Mouse (Mus musculus) ES-CJ7 (cell line): ENCODE data around the gene Ctns.
A peak's percentile ranks its signal among the peaks of the same experiment; 100 is the strongest.

Source experiments
- DNase-seq: peaks from one replicate; pipeline ENCODE4 v3.0.0; 2011; ENCODE audit warnings: low read depth, low spot score

Ctns gene

DNA sequence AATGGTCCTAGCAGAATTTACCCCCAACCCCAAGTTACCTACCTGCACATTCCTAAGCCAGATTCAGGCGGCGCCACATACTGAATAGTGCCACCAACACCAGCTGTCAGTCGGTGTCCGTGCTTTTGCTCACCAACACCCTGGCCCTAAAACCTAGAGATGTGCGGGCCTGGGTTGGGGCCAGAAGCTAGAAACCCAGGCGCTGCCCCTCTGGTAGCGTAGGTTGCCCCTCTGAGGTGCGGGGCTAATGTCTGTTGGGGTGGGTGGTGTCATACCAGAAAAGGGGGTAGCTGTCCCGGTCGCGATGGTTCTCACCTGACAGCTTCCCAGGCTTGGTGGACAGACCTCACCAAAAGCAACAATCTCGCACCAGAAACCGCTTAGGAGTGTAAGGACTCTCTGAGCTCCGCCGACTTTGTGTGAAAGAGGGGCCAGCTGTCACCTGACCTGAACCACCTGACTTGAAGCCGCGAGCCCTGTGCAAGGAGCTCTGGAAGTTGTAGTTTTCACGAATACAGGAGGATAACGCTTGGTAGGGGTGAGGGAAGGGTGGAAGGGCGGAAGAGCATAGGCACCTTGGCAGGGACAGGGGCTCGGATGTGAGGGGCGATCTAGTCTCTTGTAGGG, at the start of gene Ctns:
Ctns (minus strand) TSS at position 440 of the 627 bp plus-strand sequence.
- peak; percentile 87 for DNase-seq

DNA sequence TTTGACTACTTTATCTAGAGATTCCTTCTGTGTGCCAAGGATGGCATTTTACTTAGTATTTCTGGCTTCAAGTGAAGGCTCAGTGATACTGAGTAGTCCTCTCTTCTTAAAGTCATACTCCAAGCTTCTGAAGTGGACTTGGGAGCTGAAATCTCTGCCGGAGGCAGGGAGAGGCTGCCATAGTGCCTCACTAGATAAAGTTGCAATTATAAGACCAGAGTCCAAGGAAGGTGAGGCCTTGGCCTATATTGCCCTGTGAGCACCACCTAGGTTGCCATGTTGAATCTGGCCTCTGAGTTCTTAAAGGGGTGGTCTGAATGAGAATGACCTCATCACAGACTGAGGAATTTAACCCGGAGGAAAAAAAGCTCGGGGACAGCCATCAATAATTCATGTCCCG, 43.9 kb upstream of the Ctns start:
- DNase-seq: no peak

DNA sequence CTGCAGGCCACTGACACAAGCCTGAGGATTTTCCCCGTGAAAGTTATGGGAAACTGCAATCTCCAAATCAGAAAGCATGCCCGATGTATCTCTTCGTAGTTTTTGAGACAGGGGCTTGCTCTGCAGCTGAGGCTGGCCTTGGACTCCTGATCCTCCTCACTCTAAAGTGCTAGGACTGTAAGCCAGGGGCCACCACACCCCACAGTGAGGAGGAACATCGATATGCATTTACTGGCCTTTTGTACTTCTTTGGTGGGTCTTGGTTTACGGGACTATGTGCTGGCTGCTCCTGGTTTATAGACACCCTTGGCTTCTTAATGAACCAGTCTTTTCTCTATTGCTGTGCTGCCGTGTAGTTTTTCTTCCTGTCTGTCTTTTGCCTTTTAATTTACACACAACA, 43.4 kb upstream of the Ctns start:
- no peak for DNase-seq

DNA sequence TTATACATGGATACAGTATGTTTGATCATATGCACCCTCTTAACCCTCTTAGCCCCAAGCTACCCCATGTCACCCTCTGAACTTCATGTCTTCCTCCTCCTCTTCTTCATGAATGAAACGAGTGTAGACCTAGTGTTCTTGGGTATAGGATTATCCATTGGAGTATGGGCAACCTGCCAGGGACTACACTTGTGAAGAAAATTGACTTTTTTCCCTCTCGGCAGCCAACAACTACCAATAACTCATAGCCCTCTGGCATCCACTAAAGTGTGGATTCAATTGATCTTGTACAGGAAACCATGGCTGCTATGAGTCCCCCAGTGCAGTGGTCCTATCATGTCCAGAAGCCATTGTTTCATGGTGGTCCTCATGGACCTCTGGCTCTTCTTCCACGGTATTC, 37.9 kb upstream of the Ctns start:
- no peak for DNase-seq

DNA sequence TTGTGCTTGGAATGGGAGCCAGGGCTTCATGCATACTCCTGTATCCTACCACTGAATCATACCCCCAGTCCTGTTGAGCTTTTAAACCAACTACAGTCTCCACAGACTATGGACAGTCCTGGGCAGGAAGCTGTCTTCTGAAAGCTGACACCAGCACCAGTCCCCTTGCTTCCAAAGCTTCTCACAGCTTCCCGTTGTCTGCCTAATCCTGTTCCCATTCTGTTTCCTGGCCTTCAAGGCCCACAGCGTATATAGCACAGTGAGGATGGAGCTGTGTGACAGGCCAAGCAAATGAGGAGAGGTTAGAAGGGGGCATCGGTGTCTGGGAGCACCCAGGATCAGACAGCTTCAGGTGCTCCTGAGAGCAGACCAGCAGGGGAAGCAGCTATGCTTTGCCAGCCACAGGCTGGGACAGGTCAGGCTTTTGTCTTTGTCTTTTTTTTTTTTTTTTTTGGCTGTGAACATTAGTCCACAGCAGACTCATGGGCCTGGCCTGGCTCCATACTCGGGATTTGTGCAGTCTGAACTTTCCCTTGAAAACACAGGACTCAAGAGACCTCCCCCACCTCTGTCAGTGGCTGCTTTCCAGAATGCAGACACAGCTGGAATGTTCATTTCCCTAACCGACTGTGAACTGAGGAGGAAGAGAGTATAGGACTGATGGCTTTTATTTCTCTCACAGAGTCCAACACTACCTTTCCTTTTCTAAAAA, 37.3 kb upstream of the Ctns start:
- DNase-seq: no peak

DNA sequence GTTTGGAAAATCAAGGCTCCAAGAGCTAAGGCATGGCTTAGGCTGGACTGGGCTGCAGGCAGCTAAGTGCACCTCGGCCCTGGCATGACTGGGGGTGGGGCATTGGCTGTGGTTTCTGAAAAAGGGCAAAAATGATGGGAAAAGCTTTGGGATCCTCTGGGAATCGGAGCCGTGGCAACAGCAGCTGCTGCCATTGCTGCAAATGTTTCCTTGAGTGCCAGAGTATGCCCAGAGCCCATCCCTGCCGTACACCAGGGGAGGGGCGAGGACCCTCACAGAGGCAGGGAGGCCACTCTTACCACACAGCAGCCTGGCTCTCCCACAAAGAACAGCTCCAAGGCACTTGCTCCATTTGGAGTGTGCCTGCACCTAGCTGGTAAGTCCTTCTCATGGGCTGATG, 35.1 kb upstream of the Ctns start, which contains the start of gene Trpv1:
Trpv1 (plus strand) TSS at position 301 of the 400 bp plus-strand sequence.
- no peak for DNase-seq

DNA sequence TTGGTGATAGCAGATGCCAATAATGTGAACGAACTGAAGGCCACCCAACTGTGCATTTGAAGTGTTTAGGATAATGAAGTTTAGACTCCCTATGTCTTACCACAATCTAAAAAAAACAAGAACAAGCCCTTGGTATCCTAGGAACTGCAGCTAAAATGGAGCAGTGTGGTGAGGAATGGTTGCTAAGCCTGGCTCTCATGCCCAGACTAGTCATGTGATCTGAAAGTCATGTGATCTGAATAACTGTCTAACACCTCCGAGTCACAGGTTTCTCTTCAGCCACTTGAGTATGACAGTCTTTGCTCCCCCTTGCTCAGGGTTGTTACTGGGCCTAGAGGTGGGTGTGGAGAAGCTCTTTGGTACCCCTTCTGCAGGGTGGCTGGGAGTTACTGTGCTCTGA, 33.7 kb upstream of the Ctns start:
- DNase-seq: peak; percentile 12

DNA sequence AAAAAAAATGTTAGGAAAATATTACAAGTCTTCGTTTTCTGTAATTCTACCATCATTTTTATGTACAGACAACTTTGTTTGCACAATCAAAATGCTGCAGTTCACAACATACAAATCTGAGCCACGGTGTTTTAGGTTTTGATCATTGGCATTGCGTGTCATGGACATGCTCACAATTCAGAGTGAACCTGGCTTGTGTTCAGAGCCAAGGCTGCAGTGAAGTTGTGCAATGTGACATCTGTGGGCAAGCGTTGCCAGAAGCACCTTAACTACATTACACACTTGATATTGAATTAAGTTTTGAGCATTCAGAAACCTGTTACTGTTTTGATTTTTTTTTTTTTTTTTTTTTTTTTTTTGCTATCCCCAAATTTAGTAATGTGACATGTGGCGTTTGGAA, 31.2 kb upstream of the Ctns start:
- no peak for DNase-seq

DNA sequence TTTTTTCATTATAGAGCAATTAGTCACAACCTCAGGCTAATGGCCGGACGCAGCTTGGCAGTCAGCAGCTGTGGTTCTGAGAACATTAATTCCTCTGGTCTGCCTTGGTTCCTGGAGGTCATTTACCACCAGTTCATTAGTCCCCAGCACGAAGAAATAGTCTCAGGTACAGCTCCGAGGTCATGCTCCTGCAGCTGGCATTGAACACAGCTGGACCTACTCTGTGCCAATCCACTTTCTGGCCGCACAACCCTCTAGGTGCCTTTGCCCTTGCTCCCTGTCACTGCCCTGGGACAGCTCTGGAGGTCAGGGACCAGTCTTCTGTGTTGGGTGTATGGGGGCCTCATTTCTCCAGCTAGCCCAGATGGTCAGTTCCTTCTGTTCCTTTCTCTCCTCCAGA, 30.0 kb upstream of the Ctns start:
- DNase-seq: no peak

DNA sequence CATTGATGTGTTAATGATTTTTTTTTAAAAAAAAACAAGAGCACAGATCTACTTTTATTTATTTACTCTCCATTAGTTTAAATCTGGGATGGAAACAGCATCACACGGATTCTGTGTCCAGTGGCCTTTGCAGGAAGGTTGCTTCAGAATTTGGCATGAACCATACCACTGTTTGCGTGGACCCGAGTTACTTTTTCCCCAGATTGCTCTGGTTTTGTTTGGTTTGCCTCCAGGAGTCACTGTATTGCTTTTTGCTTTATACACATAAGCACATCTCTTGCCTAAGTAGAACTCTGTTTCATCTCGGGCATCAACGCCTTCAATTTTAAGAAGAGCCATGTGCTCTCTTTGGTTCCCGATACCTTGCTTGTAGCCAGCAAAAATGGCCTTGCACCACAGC, 27.0 kb upstream of the Ctns start:
- DNase-seq: no peak

DNA sequence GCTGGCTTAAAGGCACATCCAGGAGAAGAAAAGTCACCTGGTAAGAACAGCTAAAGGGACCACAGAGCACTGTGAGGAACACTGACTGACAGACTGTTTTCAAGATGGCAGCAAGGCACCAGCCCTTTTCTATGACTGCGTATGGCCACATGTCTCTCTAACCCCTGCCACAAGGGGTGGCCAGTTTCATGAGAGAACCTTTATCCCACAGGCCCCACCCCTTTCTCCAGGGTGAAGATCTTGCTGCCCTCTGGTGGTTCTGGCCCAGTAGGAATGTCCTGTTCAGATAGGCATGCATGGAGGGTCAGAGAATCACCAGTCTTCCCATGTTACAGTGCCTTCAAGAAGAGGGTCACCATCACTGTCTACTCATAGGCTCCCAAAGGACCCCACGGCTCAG, 25.1 kb upstream of the Ctns start:
- DNase-seq: peak; percentile 74

DNA sequence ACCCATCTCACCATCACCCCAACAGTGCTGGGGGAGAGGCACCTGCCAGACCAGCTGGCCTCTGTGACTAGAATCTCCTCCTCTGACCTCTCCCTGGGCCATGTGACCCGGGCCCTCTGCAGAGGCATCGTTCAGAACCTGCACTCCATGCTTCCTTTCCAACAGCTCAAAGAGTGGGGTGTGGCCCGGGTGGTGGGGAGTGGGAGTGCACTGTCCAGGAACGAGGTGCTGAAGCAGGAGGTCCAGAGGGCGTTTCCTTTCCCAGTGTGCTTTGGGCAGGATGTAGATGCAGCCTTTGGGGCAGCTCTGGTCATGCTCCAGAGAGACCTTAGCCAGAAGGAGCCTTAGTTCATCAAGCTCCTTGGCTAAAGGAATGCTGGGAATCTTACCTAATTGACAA, 24.0 kb upstream of the Ctns start:
- DNase-seq: peak; percentile 26

DNA sequence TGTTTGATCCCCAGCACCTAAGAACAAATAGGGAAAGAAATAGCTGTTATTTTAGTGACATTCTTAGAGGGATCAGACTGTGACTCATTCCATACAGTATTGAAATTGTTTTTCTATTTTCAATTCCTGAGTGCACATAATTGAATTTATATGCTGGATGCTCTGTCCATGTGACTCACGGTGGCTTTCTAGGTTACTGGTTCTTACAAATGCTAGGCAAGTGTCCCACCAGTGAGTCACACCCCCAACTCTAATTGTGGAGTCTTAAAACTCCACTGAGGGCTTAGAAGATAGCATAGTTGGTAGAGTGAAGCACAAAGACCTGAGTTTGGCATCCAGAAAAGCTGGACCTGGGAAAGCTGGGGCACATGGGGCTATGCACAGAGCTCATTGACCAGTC, 21.8 kb upstream of the Ctns start:
- no peak for DNase-seq

DNA sequence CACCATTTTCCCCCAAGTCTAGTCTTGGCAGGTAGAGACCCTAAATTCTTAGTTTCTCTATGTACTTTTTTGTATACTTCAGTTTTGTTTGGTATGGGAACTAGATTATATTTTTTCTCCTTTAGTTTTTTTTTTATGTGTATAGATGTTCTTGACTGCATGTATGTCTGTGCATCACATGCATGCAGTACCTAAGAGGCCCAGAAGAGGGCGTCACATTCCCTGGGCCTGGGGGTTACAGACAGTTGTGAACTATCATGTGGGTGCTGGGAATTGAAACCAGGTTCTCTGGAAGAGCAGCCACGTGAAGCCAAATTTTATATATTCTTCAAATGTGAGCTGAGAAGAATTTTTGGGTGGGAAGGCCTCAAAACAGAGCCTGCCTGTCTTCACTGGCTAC, 20.8 kb upstream of the Ctns start:
- no peak for DNase-seq

DNA sequence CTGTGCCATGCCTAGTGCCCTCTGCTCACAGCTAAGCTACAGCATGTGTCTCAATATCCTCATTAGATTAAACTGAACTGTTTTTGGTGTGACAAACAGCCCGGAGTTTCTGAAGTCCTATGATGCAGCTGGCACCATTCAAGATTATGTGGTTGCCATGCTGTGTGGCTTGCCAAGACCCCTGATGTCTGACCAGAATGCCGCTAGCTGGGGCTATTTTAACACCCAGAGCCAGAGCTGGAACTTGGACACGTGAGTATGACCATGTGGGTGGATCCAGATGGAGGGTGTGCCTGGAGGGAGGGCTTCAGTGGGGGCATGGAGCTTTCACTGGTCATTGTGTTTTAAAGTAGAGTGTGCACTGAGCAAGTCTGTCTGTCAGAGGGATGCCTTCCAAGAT, 15.1 kb upstream of the Ctns start:
- DNase-seq: no peak

DNA sequence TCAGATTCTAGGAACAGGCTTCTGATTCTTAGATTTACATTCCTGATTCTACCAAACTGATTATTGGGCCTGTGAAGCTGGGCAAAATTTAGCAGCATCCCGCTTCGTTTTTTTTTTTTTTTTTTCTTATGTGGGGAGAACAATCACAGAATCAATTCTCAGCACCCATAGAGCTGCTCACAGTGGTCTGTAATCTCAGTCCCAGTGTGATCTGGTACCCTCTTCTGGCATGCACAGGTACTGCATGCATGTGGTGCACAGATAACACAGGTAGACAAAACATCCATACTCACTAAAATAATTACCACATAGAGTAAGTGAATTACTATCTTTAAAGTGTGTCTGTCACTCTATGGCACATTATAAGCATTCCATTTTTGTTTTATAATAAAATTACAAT, 8.8 kb upstream of the Ctns start:
- peak; percentile 65 for DNase-seq

DNA sequence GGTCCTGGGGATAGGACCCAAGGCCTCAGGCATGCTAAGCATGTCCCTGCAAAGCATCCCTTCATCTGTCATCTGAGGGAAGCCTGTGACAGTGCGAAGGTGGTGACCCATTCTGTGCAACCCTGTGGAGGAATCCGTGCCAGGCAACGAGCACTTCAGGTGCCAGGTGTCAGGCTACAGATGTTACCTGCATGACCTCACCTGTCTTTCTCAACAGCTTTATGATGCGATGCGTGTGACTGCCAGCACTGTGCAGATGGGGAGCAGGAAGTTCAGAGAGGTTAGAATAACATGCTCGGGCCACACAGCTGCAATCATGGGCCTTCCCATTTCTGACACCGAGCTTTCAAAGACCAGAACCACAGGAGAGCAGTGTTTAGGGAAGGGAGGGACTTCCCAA, 6.4 kb upstream of the Ctns start:
- no peak for DNase-seq

DNA sequence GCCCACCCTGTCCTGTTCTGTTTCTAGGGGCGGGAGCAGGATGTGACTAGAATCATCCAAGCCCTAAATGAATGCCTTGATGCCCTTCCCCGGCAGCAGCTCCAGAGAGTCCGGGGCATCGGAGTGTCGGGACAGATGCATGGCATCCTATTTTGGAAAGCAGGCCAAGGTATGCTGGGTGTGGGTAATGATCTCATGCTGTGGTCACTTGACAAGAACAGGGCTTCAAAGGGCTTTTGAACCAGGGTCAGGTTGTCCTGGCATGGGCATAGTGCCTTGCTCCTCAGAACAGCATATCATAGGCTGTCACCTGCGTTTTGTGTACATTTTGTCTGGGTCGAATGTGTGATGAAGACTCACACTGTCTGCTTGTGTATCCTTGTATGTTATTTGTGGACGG, 5.1 kb upstream of the Ctns start:
- no peak for DNase-seq

DNA sequence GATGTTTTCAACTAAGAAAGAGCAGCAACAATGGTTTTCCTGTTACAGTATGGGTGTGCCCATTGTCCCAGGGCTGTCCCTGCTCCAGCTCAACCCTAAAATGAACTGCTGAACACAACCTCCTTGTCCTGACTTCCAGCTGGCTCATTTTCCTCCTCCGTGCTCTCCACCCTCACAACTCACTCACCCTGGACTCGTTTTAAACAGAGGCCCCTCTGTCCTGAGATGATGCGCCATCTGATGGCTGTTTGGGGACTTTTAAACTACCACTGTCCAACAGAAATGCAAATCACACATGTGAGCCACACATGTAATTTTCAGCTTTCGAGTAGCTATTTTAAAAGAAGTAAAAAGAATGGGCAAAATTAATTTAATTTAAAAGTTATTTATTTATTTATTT, 2.8 kb upstream of the Ctns start:
- DNase-seq: peak; percentile 21

DNA sequence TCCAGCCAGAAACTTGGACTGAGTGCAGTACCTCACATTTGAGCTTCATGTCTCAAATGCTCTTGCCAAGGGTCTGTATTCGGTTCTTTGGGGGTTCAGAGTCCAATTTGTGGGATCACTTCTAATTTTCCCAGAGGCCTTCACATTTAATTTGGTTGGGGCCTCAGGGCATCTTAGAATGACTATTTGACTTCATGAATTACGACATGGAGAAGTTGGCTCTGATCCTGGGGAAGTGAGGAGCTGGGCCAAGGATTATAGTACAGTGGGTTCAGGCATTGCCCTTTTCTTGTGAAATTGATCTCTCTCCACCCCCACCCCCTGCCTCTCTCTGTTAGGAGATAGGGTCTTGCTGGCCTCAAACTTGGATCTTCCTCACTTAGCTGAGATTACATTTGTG, 2.2 kb upstream of the Ctns start:
- DNase-seq: no peak

DNA sequence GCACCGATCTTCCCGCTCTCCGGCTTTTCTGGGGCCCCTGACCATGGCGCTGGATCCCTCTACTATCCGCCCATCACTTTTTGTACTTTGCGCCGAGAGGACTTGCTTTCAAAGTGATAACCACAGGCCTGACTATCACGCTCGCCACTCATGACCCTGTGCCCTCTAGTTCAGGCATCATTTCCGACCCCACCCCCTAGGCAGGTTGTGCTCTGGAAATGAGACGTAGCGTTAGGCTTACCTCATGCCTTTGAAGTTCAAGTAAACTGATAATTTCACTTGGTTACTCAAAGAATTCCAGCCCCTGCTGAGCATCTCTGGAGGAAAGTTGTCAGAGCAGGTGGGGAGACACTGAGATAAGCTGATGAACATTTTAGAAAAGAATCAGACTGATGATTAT, 1.0 kb upstream of the Ctns start:
- DNase-seq: peak; percentile 26

DNA sequence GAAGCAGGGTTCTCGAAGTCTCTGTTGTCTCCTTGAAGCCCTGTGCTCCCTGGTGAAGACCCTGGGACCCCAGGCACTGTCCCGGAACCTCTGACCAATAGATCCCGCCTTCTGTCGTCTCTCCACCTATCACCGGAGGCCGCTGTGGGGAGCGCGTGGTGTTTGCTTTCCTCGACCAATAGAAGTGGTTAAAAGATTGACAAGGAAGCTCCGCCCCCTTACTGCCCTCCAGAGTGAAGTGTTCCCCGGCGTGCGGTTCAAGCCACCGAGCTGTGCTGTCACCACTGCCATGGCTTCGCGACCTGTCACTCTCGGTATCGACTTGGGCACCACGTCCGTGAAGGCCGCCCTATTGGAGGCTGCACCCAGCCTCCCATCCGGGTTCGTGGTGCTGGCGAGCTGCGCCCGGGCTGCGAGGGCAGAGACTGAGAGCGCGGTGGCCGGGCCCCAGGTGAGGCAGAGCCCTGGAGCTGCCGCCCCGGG, 429 bp upstream of the Ctns start, which contains the start of gene Shpk:
Shpk (plus strand) TSS at position 231 of the 483 bp plus-strand sequence.
- DNase-seq: peak; percentile 96

DNA sequence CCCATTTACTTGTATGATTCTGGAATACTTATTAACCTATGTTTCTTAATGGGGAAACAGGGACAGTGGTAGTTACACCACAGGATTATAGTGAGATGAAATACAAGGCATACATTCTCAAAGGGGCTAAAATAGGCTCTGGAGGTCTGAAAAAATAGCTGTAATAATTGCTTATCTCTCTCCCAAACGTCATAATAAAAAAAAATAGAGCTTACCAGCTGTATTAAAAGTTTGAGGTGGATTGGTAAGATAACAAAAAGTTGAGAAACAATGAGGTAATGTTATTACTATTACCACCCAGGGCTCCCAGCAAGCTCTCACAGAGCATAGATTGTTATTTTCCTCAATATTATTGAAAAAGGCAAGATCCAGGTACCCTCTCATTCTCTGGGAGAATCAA, 652 bp downstream of the Ctns start:
- DNase-seq: no peak
